Mouse (Mus musculus): ENCODE results near the gene Rbp3. TPM values are rescaled to one million over a fixed set of nuclear protein-coding genes. Genes with fewer than 3 reads are reported as not detected.

Gene Rbp3
- polyA plus RNA-seq, 1 experiment from 2014 or later: not detected

DNA sequence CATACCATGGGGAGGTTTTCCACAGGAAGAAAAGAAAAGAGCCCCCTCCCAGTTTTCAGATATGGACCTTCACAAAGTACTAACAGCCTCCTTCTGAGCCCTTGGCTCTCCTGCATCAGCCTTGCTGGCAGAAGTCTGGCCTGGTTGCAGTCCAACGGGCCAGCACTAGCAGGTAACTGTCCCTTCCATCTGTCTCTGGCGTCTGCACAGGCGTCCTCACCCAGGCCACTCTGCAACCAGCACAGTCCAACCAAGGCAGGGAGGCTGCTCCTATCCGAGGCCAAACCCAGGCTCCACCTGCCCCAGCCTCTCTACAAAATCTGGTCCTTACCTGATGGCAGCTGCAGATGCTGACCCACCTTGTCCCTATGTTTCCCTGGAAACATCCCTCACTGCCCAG, 38.2 kb downstream of the Rbp3 start:
- Histone ChIP-seq H3K9ac (ENCODE audit: low read length) (no peak overlapping the region), H3K4me1 (ENCODE audit: control insufficient read depth, insufficient read depth, low read length) (no peaks in the 10 kb centered on the region), H3K9me3 (ENCODE audit: control insufficient read depth, low read length) (no peaks in the 10 kb centered on the region), H3K4me2 (ENCODE audit: low read depth, severe bottlenecking) (no peak overlapping the region), H3K4me3 (ENCODE audit: low read depth, low read length) (no peak overlapping the region), H3K27me3 (ENCODE audit: control insufficient read depth, insufficient read depth, low read length) (no peaks in the 10 kb centered on the region), H3K27ac (replicated peaks; ENCODE audit: low read depth, low read length) (no peak overlapping the region), H3K36me3 (ENCODE audit: control insufficient read depth, insufficient read depth, low read length) (no peaks in the 10 kb centered on the region)
- no peak for DNase-seq (ENCODE audit: low spot score)
- WGBS: 74% methylated on average over 4 of the region's 4 CpGs
- ATAC-seq (ENCODE audit: insufficient number of reproducible peaks, low FRiP score, low TSS enrichment, low read depth): no peak

DNA sequence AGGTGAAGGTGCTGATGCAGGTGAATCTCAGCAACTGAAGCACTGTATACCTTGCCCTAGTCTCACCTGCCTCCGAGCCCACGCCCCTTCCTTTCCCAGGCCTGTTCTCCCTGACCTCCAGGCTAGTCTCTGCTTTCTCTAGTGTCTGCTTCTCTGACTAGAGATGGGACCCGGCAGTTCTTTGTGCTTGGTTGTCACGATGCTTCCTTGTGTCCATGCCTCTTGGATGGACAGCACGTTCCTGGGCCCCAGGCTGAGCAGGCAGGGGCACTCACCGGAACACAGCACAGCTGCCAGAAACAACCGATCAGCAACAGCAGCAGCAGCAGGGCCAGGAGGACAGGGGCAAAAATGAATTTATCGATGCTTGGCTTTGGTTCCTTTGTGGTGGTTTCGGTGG, 39.2 kb downstream of the Rbp3 start:
- no peaks in the 10 kb centered on the region for H3K9me3 ChIP-seq (ENCODE audit: control insufficient read depth, low read length)
- H3K27me3 ChIP-seq (ENCODE audit: control insufficient read depth, insufficient read depth, low read length): no peaks in the 10 kb centered on the region
- no peaks in the 10 kb centered on the region for H3K4me1 ChIP-seq (ENCODE audit: control insufficient read depth, insufficient read depth, low read length)
- DNase-seq (ENCODE audit: low spot score): no peak
- no peak overlapping the region for H3K9ac ChIP-seq (ENCODE audit: low read length)
- ATAC-seq (ENCODE audit: insufficient number of reproducible peaks, low FRiP score, low TSS enrichment, low read depth): no peak
- no peak overlapping the region for H3K4me3 ChIP-seq (ENCODE audit: low read depth, low read length)
- H3K36me3 ChIP-seq (ENCODE audit: control insufficient read depth, insufficient read depth, low read length): no peaks in the 10 kb centered on the region
- H3K27ac ChIP-seq (replicated peaks; ENCODE audit: low read depth, low read length): no peak overlapping the region
- WGBS: 88% methylated on average over 9 of the region's 9 CpGs
- no peak overlapping the region for H3K4me2 ChIP-seq (ENCODE audit: low read depth, severe bottlenecking)

DNA sequence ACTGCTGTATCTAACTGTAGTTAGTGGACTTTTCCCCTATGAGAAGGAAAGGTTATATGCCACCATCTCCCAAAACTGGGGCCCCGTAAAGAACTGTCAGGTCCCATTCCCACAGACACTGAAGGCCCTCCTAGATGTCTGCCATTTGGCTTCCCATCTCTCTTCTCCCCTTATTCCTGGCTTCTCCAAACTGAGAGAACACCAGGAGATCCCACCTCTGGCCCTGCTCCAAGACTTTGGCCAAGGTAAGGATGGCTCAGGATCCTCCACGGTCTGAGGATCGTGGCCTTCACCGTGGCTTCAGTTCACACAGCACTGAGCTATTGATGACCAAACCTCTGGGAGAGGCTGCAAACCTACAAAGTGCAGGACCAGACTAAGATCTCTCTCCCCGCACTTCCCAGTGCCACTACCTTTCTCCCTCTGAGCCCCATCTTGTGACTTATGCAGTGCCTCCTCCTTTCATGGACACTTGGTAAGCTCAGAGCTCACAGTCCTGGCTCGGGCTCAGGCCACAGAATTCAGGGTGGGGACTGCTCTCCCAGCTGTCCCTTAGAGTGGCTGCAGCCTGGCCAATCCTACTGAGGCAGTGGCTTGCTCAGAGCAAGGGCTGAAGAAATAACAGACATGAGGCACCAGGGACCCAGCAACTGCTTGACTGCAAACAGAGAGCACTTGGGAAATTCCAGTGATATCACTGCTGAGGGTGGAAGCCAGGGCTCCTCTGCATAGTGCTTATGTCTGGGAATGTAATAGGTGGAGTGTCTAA, 39.9 kb downstream of the Rbp3 start:
- no peak overlapping the region for H3K4me3 ChIP-seq (ENCODE audit: low read depth, low read length)
- WGBS: 85% methylated on average over 6 of the region's 6 CpGs
- no peak overlapping the region for H3K9ac ChIP-seq (ENCODE audit: low read length)
- H3K4me2 ChIP-seq (ENCODE audit: low read depth, severe bottlenecking): no peak overlapping the region
- H3K36me3 ChIP-seq (ENCODE audit: control insufficient read depth, insufficient read depth, low read length): no peaks in the 10 kb centered on the region
- ATAC-seq (ENCODE audit: insufficient number of reproducible peaks, low FRiP score, low TSS enrichment, low read depth) (no peak), DNase-seq (ENCODE audit: low spot score) (no peak)
- no peaks in the 10 kb centered on the region for H3K27me3 ChIP-seq (ENCODE audit: control insufficient read depth, insufficient read depth, low read length)
- H3K4me1 ChIP-seq (ENCODE audit: control insufficient read depth, insufficient read depth, low read length): no peaks in the 10 kb centered on the region
- H3K9me3 ChIP-seq (ENCODE audit: control insufficient read depth, low read length): no peaks in the 10 kb centered on the region
- H3K27ac ChIP-seq (replicated peaks; ENCODE audit: low read depth, low read length): no peak overlapping the region

DNA sequence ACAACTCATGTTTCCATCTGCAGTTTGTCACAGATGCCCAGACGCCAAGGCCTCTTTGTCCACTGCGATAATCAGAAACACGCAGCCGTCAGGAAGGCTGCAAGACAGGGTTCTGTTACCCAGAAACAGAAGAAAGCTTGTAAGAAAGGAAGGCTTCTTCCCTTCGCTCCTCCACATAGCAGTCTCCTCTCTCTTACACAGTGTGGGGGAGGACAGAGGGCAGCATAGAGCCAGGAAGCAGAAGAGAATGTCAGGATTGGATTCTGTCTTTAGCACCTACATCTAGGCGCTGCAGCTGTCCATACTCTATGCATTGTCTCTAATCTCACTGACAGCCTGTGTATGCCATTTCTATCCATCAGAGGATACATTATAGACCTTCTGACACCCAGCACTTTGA, 43.6 kb downstream of the Rbp3 start:
- no peak overlapping the region for H3K9ac ChIP-seq (ENCODE audit: low read length)
- ATAC-seq (ENCODE audit: insufficient number of reproducible peaks, low FRiP score, low TSS enrichment, low read depth) (no peak), DNase-seq (ENCODE audit: low spot score) (peak; percentile 32)
- no peak overlapping the region for H3K27ac ChIP-seq (replicated peaks; ENCODE audit: low read depth, low read length)
- no peaks in the 10 kb centered on the region for H3K4me1 ChIP-seq (ENCODE audit: control insufficient read depth, insufficient read depth, low read length)
- no peak overlapping the region for H3K4me3 ChIP-seq (ENCODE audit: low read depth, low read length)
- WGBS: 47% methylated on average over 6 of the region's 6 CpGs
- no peaks in the 10 kb centered on the region for H3K36me3 ChIP-seq (ENCODE audit: control insufficient read depth, insufficient read depth, low read length)
- H3K4me2 ChIP-seq (ENCODE audit: low read depth, severe bottlenecking): no peak overlapping the region
- H3K27me3 ChIP-seq (ENCODE audit: control insufficient read depth, insufficient read depth, low read length): no peaks in the 10 kb centered on the region
- H3K9me3 ChIP-seq (ENCODE audit: control insufficient read depth, low read length): no peaks in the 10 kb centered on the region

DNA sequence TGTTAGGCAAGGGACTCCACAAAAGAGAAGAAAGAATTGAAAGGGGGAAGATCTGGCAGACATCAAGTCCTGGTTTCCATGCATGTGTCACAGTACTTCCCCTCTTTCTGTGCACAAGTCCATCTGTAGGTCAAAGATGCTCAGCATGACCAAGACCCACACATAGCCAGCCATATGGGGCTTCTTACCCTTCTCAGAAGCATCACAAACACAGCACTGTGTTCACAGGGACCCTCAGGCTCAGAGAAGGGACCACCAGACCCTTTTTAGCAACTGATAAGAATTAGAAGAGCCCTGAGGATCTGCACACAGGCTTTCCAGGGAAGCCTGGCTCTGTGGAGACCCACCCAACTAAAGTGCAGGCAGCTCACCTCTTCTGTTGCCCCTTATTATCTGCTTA, 46.3 kb downstream of the Rbp3 start:
- Histone ChIP-seq H3K9me3 (ENCODE audit: control insufficient read depth, low read length) (no peaks in the 10 kb centered on the region), H3K9ac (ENCODE audit: low read length) (no peak overlapping the region), H3K4me2 (ENCODE audit: low read depth, severe bottlenecking) (no peak overlapping the region), H3K27ac (replicated peaks; ENCODE audit: low read depth, low read length) (no peak overlapping the region), H3K4me3 (ENCODE audit: low read depth, low read length) (no peak overlapping the region), H3K36me3 (ENCODE audit: control insufficient read depth, insufficient read depth, low read length) (no peaks in the 10 kb centered on the region), H3K27me3 (ENCODE audit: control insufficient read depth, insufficient read depth, low read length) (no peaks in the 10 kb centered on the region), H3K4me1 (ENCODE audit: control insufficient read depth, insufficient read depth, low read length) (no peaks in the 10 kb centered on the region)
- DNase-seq (ENCODE audit: low spot score): no peak
- no peak for ATAC-seq (ENCODE audit: insufficient number of reproducible peaks, low FRiP score, low TSS enrichment, low read depth)

DNA sequence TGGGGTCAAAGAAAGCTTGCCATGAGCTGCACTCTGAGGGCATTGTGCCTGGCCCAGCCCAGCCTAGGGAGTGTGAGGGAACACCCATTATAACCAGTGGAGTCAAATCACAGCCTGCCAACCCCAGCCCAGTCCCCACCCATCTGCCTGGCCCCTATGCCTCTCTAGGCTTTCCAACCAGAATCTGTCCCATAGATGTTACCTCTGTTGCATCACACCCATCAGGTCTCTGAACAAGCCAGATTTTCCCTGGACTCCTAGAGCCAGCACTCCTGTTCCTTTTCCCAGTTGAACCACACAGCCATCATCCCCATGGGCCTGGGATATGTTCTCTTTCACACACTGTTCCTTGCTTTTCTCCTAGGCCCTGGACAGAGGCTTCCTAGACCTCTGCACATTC, 47.6 kb downstream of the Rbp3 start:
- Histone ChIP-seq H3K27ac (replicated peaks; ENCODE audit: low read depth, low read length) (no peak overlapping the region), H3K36me3 (ENCODE audit: control insufficient read depth, insufficient read depth, low read length) (no peaks in the 10 kb centered on the region), H3K4me1 (ENCODE audit: control insufficient read depth, insufficient read depth, low read length) (no peaks in the 10 kb centered on the region), H3K27me3 (ENCODE audit: control insufficient read depth, insufficient read depth, low read length) (no peaks in the 10 kb centered on the region), H3K9me3 (ENCODE audit: control insufficient read depth, low read length) (no peaks in the 10 kb centered on the region), H3K9ac (ENCODE audit: low read length) (no peak overlapping the region), H3K4me3 (ENCODE audit: low read depth, low read length) (no peak overlapping the region), H3K4me2 (ENCODE audit: low read depth, severe bottlenecking) (no peak overlapping the region)
- ATAC-seq (ENCODE audit: insufficient number of reproducible peaks, low FRiP score, low TSS enrichment, low read depth): no peak
- no peak for DNase-seq (ENCODE audit: low spot score)

DNA sequence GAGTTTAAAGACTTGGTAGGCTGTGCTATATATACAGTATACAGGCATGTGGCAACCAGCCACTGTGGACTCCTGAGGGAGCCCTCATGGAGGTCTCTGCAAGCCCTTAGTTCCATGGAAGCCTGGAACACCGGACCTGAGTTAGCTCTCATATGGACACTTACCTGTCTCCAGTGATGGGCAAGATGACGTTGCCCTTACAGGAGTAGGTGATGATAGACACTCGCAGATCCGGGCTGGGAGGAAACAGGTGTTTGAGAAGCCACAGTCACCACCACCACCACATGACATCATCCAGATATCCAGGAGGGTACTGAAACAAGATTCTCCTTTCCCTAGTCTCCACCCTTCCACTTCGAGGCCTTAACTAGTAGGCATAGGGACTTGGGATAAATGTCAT, 48.6 kb downstream of the Rbp3 start:
- WGBS: 89% methylated on average over 5 of the region's 5 CpGs
- no peaks in the 10 kb centered on the region for H3K9me3 ChIP-seq (ENCODE audit: control insufficient read depth, low read length)
- H3K36me3 ChIP-seq (ENCODE audit: control insufficient read depth, insufficient read depth, low read length): no peaks in the 10 kb centered on the region
- H3K4me3 ChIP-seq (ENCODE audit: low read depth, low read length): no peak overlapping the region
- DNase-seq (ENCODE audit: low spot score): no peak
- no peaks in the 10 kb centered on the region for H3K4me1 ChIP-seq (ENCODE audit: control insufficient read depth, insufficient read depth, low read length)
- no peak overlapping the region for H3K4me2 ChIP-seq (ENCODE audit: low read depth, severe bottlenecking)
- no peak overlapping the region for H3K27ac ChIP-seq (replicated peaks; ENCODE audit: low read depth, low read length)
- H3K27me3 ChIP-seq (ENCODE audit: control insufficient read depth, insufficient read depth, low read length): no peaks in the 10 kb centered on the region
- no peak for ATAC-seq (ENCODE audit: insufficient number of reproducible peaks, low FRiP score, low TSS enrichment, low read depth)
- no peak overlapping the region for H3K9ac ChIP-seq (ENCODE audit: low read length)

Other genes starting within 250 kb of the Rbp3 start
- gene Gdf10, start 30.4 kb upstream of the Rbp3 start, polyA plus RNA-seq (2014; fragmentation: Nextera tagmentation; extraction: Ambion mirVana): 4.9 and 5.3 TPM in 2 replicates
- gene Gdf2, start 13.0 kb upstream of the Rbp3 start, polyA plus RNA-seq (2014; fragmentation: Nextera tagmentation; extraction: Ambion mirVana): 0.04 TPM in 1 of 2 replicates, not detected in the other
- gene Zfp488, start 24.8 kb downstream of the Rbp3 start, polyA plus RNA-seq (2014; fragmentation: Nextera tagmentation; extraction: Ambion mirVana): 0.08 and 0.09 TPM in 2 replicates
- not detected in 2 replicates for gene Gm30083, start 61.2 kb downstream of the Rbp3 start, polyA plus RNA-seq (2014; fragmentation: Nextera tagmentation; extraction: Ambion mirVana)
- gene Gm5460, start 62.8 kb downstream of the Rbp3 start, polyA plus RNA-seq (2014; fragmentation: Nextera tagmentation; extraction: Ambion mirVana): not detected in 2 replicates
- not detected in 2 replicates for gene Antxrl, start 98.7 kb downstream of the Rbp3 start, polyA plus RNA-seq (2014; fragmentation: Nextera tagmentation; extraction: Ambion mirVana)
- gene Anxa8, start 132.0 kb downstream of the Rbp3 start, polyA plus RNA-seq (2014; fragmentation: Nextera tagmentation; extraction: Ambion mirVana): 1.5 and 2.4 TPM in 2 replicates
- gene A630023A22Rik, start 148.8 kb downstream of the Rbp3 start, polyA plus RNA-seq (2014; fragmentation: Nextera tagmentation; extraction: Ambion mirVana): not detected in 2 replicates
- not detected in 2 replicates for gene Npy4r, start 198.5 kb downstream of the Rbp3 start, polyA plus RNA-seq (2014; fragmentation: Nextera tagmentation; extraction: Ambion mirVana)
- 0.41 and 0.44 TPM in 2 replicates for gene Gprin2, start 247.7 kb downstream of the Rbp3 start, polyA plus RNA-seq (2014; fragmentation: Nextera tagmentation; extraction: Ambion mirVana)

All from limb, embryonic 11.5 days (tissue).